Mouse (Mus musculus): ENCODE measurements around the gene AI481877.

The AI481877 gene

DNA sequence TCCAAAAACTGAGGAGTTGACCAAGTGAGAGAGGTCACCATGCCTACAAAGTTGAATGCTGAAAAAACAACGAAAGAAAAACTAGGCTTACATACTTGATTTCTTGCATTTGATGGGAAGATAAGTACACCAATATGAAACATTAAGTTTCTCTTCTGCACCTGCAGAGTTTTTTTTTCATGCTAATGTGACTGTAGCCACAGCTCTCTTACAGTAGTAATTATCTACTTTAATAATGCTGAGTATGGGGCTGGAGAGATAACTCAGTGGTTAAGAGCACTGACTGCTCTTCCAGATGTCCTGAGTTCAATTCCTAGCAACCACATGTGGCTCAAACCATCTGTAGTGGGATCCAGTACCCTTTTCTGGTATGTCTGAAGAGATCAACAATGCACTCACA, 13.7 kb downstream of the AI481877 start:
- no peak for DNase-seq (ENCODE audit: low read depth)

DNA sequence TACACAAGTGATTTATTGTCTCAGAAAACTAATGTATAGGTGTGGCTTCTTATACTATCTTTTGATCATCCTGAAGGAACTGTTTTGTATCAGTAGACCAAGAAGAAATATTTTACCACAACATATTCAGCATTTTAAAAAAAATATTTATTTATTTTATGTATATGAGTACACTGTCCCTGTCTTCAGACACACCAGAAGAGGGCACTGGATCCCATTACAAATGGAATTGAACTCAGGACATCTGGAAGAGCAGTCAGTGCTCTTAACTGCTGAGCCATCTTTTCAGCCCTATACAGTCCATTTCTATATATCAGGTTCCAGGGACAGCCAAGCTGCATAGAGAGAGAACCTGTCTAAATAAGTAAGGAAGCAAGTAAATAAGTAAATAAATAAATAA, 15.2 kb downstream of the AI481877 start:
- DNase-seq (ENCODE audit: low read depth), result peak; percentile 9

DNA sequence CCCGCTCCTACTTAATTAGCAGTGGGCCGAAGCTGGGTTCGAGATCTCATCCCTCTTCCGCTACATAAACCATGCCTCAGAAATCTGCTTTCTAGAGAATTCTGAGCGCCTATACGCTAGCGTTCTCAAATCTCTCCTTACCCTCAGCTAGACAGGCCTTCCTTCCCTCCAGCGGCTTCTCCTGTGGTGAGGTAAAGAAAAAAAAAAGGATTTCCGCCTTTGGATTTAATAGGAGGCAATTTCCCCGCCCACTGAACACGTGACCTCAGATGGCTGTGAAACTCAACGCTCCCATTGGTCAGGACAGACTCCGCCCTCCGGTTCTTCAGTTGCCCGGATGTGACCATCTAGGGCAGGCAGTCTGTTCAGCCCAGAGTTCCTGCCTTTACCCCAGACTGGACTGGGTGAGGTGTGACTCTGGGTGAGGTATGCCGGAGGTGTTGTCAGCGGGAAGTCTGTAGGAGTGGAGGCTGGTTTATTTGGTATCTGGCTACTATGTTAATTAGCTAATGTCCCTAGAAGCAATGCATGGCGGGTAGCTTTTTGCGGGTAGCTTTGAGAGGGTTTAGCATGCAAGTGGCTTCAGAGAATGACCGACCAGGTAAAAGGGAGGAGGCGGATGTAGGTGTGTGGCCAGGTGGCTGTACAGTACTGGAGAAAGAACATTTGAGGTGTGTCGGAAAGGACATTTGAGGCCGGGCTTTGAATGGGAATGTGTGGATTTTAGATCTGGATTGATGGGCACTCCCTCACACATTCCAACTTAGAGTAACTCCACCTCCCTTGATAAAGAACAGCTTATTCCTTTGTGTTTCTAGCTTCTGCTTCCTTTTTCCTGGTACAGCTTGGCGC, 20.9 kb downstream of the AI481877 start:
- no peak for DNase-seq (ENCODE audit: low read depth)

- DNase-seq (ENCODE audit: low read depth), result no peak
These were observed 30.1 kb downstream of the AI481877 start for GRCm38 (mm10) chr4:59108721-59109120.

DNA sequence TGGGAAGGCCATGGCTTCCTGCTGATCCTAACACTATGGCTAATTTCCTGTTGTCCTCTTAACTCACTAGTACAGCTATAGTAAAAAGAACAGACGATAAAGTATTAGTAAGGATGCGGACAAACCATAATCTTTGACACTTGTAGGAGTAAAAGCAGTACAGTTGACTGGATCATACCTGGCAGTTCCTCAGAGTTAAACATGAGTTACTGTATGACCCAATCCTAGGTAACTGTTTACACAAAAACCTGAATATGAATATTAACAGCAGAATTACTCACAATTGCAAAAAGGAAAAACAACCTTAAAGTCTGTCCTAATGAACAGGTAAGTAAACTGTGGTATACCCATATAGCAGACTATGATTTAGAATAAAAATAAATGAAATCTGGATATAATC, 30.9 kb downstream of the AI481877 start:
- no peak for DNase-seq (ENCODE audit: low read depth)

DNA sequence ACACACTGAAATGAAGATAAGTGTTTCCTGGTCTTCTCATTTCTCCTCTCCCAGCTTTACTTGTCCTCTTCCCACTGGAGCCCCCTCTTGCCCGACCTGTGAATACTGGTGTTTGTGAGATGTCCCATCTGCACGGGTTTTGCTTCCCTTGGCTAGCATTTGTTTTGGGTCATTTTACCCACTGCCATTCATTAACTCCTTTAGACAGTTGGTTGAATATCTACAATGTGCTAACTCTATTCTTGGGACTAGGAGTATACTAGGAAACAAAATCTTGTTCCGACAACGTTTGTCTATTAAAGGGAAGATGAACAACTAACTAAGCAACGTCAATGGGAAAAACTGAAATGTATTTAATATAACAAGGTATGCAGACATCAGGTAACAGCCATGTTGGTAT, 32.1 kb downstream of the AI481877 start:
- DNase-seq (ENCODE audit: low read depth), result no peak

GRCm38 (mm10) chr4:59104166-59104565, 34.6 kb downstream of the AI481877 start:
- DNase-seq (ENCODE audit: low read depth), result no peak

DNA sequence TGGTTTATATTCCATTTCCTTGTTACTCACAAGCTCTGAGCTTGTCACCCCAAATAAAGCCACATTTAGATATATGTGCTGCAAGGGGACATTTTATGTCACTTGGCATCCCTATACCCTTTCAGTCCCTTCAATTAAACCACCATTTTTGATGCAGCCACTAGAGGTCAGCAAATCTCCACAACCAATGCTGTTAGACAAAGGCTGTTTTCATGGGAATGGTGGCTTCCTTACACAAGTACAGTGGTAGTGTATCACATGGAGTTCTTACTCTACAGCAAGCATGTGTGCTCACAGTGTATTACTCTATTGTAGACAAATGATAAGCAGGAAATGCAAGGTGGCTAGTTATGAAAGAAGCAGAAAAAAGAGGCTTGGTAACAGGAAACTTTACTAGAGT, 42.4 kb downstream of the AI481877 start:
- DNase-seq (ENCODE audit: low read depth), result peak; percentile 93

DNA sequence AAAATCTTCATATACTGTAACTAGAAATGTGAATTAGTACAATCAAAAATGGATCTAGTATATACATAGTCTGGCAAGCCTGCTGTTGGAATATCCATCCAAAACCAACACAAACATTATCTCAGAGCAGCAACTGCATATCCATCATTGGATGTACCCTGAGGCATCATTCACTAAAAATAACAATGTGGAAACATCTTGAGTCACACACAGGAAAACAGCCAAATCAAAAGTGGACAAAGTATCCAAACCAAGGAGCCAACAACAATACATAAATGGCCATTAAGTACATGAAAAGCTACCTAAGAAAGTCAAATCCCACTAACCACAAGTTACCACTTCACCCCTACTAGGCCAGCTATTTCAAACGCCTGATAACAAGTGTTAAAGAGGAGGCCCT, 49.4 kb downstream of the AI481877 start:
- DNase-seq (ENCODE audit: low read depth), result peak; percentile 73

GRCm38 (mm10) chr4:59083430-59083829, 55.4 kb downstream of the AI481877 start:
- DNase-seq (ENCODE audit: low read depth), result no peak

- no peak for DNase-seq (ENCODE audit: low read depth)
These were observed 69.5 kb downstream of the AI481877 start for GRCm38 (mm10) chr4:59069276-59069675.

DNA sequence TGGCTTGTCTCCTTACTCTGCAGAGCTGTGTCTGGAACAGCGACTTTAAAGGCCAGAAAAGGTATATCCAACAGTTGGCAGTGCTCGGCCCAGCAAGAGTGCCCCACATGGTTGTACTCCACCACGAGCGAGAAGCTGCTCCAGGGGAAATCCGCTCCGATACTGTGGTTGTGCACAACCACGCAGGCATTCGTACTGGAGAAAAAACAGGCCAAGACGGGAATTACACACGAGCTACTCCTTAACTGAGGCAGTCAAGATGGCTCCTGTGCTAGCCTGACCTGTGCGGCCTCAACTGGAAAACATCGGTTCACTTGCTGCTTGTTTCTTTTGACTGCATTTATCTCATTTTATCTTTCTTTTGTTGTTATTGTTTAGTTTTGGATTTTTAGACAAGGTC, 76.3 kb downstream of the AI481877 start:
- DNase-seq (ENCODE audit: low read depth), result no peak

- DNase-seq (ENCODE audit: low read depth), result no peak
These were observed 80.9 kb downstream of the AI481877 start for GRCm38 (mm10) chr4:59057929-59058328.

- DNase-seq (ENCODE audit: low read depth), result no peak
These were observed 87.7 kb downstream of the AI481877 start for GRCm38 (mm10) chr4:59051081-59051480.

DNA sequence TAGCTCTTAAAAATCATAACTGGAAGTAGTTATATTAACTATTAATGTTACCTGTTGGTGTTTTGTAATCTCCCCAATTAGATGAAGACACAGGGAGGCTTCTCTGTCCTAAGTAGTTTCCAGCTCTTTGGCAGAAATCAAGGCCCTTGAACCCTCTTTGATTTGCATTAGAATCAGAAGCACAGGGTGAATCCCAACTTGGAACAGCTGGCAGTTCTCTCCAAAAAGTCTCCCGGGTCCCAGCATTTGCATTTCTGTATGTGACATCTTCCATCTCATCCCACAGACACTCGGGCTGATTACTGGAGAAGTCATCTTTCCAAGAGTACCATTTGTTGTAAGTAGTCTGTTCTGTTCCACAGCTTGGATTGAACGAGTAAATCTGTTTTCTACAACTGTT, 91.6 kb downstream of the AI481877 start:
- DNase-seq (ENCODE audit: low read depth), result no peak

DNA sequence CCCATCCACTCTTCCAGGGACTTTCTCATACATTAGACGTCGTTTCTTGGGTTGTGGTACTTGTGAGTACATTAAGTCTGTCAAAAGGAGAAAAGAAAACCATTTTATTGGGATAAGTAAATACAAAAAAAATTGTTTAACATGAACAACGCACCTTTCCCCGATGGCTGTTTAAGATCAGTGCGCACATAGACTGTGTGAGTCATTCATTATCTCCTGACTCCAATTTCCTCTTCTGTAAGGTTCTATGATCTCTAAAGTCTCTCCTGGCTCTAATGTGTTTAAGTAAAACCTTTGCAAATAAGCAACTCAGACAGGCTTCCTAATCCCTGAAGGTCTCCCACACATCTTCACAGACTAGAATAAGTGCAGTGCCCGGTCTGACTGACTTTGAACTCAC, 94.9 kb downstream of the AI481877 start:
- DNase-seq (ENCODE audit: low read depth), result no peak

DNA sequence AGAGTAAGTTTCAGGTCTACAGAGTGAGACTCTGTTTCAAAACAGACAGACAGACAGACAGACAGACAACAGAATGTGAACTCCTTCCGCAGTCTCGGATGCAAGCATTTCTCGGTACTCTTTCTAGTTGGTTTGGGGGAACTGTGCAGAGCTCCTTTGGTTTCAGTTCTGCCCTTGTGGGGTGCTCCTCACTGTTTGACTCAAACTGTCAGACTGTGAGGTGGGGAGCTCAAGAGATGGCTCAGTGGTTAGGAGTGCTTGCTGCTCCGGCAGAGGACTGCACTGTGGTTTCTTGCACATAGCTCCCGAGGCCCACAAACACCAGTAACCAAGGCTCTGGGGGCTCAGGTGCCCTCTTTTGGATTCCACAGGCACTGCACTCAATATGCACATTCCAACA, 95.7 kb downstream of the AI481877 start:
- no peak for DNase-seq (ENCODE audit: low read depth)

DNA sequence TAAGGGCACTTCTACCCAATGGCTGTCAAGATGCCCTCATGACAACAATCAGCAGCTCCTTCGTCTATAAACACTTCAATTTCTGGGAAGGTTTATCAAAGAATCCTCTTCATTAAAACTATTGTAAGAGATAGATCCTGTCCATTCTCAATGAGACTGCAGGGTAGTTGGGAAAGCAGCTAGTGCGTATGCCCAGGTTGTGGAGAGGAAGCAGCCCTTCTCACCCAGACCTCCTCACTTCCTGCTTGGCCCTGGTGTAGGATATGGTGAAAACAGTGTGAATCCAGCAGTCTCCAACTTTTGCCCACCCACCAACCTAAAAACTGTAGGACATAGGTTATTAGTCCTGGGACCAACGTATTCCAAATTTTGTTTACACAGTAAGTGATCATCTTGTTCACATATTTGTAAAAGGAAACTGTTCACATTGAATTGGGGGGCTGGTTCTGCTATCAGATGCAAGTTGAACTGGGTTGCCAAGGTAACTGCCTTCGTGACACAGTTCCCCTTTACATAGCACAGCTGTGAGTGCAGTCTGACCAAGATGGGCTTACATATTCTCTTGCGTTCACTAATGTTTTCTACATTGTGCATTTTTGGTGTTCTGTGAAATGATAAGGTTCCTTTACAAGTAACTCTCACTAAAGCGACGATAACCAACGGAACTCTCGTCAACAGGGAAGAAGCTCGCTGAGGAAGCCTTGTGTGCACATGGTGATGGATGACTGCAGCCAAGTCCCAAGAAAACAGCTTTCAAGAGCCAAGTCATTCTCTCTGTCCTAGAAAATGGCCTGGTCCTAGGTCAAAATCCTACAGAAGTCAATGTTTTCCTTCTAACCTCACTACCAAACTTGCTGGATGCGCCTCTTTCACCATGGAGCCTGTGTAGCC, 98.1 kb downstream of the AI481877 start:
- DNase-seq (ENCODE audit: low read depth), result no peak

DNA sequence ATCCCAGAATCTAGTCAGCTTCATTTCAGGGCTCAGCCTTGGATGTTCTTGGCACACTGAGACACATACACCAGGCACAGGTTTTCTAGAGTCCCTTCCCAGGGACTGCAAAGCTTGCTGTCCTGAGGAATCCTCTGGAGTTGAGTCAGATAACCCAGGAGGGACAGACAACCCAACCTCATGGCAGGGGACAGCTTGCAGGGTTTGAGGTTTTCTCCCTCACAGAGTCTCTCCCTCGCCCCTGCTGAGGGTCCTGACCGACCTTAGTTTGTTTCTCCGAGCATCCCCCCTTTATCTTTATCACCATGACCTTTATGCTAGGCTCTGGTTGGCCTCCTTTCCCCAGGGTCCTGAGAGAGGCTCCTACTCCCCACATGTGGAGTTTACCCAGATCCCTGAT, 101.3 kb downstream of the AI481877 start:
- DNase-seq (ENCODE audit: low read depth), result no peak

GRCm38 (mm10) chr4:59036490-59037127, 102.2 kb downstream of the AI481877 start:
- DNase-seq (ENCODE audit: low read depth), result peak; percentile 94

- DNase-seq (ENCODE audit: low read depth), result peak; percentile 29
These were observed 102.9 kb downstream of the AI481877 start for GRCm38 (mm10) chr4:59035786-59036350.
